Mouse (Mus musculus): ENCODE measurements at regions not wholly inside any gene's neighbourhood (a gene's known extent, or its start where the extent isn't known, plus 50 kb on each side); places are given as distances from the start of the nearest gene placed in this dataset.

GRCm38 (mm10) chr12:28038161-28038911 is 513.9 kb downstream of the Dcdc2c start:
- TF ChIP-seq CTCF (IDR thresholded peaks at IDR 0.05; ENCODE audit: insufficient read depth, low read length) (no peak), POLR2A (IDR thresholded peaks at IDR 0.05; ENCODE audit: borderline replicate concordance, extremely low read depth, low read depth, low read length) (no peak)
